Mouse (Mus musculus): ENCODE measurements at regions not wholly inside any gene's neighbourhood (a gene's known extent, or its start where the extent isn't known, plus 50 kb on each side); places are given as distances from the start of the nearest gene placed in this dataset.

DNA sequence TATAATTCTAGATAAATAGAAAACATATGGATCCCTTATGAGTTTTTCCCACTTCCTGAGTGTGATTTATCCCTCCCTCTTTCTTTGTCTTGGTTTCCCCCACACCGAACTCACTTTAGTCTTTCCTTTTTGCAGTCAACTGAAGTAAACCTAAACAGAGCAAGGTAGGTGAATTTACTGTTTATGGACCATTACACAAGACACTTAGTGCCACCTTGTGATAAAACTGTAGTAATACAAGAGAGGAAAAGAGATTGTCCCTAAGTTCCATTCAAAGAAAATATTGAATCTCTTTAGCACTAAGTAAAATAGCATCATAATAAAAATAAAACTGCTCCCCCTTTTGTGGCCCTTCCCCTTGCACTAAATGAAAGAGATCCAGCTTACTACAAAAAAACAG is 88.4 kb downstream of the B3gnt5 start:
- TF ChIP-seq CTCF (IDR thresholded peaks at IDR 0.05; ENCODE audit: extremely low read depth, insufficient read depth, low read length) (no peak), POLR2A (IDR thresholded peaks at IDR 0.05; ENCODE audit: extremely low read depth, insufficient read depth, low read length) (no peak)
